Mouse (Mus musculus) adrenal gland, postnatal 14 days (tissue): ENCODE data around the gene Poc1a. TPM values are rescaled to one million over a fixed set of nuclear protein-coding genes. Genes with fewer than 3 reads are reported as not detected.

ENCODE experiments used
- total RNA-seq: library from RNA; stranded (reverse); gene quantifications from 2 replicates; pipeline ENCODE4 v1.2.3, GENCODE M21; 2021

Poc1a gene
- total RNA-seq, 1 experiment from 2014 or later: 8.3 TPM

Other genes with a start within 250 kb of the Poc1a start
- gene Col6a4, start 184.3 kb upstream of the Poc1a start, total RNA-seq: 0.30 and 4.1 TPM in 2 replicates
- 3.6 and 13.6 TPM in 2 replicates for gene Glyctk, start 122.9 kb upstream of the Poc1a start, total RNA-seq
- gene Wdr82, start 110.1 kb upstream of the Poc1a start, total RNA-seq: 83.9 and 84.7 TPM in 2 replicates
- 133 and 136 TPM in 2 replicates for gene Ppm1m, start 81.3 kb upstream of the Poc1a start, total RNA-seq
- 43.6 and 54.3 TPM in 2 replicates for gene Twf2, start 78.0 kb upstream of the Poc1a start, total RNA-seq
- 1.3 and 3.8 TPM in 2 replicates for gene Tlr9, start 58.5 kb upstream of the Poc1a start, total RNA-seq
- 1,325 and 1,932 TPM in 2 replicates for gene Alas1, start 32.4 kb upstream of the Poc1a start, total RNA-seq
- gene Dusp7, start 87.6 kb downstream of the Poc1a start, total RNA-seq: 21.1 and 26.0 TPM in 2 replicates
- gene Rpl29, start 148.4 kb downstream of the Poc1a start, total RNA-seq: 490 and 599 TPM in 2 replicates
- gene Acy1, start 157.3 kb downstream of the Poc1a start, total RNA-seq: 14.2 and 20.2 TPM in 2 replicates
- gene Abhd14b, start 166.4 kb downstream of the Poc1a start, total RNA-seq: 23.6 and 33.1 TPM in 2 replicates
- 17.1 and 18.4 TPM in 2 replicates for gene Abhd14a, start 166.6 kb downstream of the Poc1a start, total RNA-seq
- gene Pcbp4, start 172.2 kb downstream of the Poc1a start, total RNA-seq: 24.3 and 32.2 TPM in 2 replicates
- gene Gpr62, start 184.9 kb downstream of the Poc1a start, total RNA-seq: 0.23 TPM in 1 of 2 replicates, not detected in the other
- gene Rrp9, start 194.9 kb downstream of the Poc1a start, total RNA-seq: 34.2 and 53.4 TPM in 2 replicates
- 24.0 and 26.5 TPM in 2 replicates for gene Parp3, start 195.9 kb downstream of the Poc1a start, total RNA-seq
- not detected in 2 replicates for gene Iqcf1, start 218.9 kb downstream of the Poc1a start, total RNA-seq
- not detected in 2 replicates for gene Iqcf5, start 233.5 kb downstream of the Poc1a start, total RNA-seq